Mouse (Mus musculus) adipocyte (in vitro differentiated cells): Measurements from ENCODE around the gene Gng2.

ENCODE experiments used
- DNase-seq: peaks from one replicate; pipeline ENCODE4 v3.0.0-alpha.2; 2016; ENCODE audit warnings: low spot score

The Gng2 gene

DNA sequence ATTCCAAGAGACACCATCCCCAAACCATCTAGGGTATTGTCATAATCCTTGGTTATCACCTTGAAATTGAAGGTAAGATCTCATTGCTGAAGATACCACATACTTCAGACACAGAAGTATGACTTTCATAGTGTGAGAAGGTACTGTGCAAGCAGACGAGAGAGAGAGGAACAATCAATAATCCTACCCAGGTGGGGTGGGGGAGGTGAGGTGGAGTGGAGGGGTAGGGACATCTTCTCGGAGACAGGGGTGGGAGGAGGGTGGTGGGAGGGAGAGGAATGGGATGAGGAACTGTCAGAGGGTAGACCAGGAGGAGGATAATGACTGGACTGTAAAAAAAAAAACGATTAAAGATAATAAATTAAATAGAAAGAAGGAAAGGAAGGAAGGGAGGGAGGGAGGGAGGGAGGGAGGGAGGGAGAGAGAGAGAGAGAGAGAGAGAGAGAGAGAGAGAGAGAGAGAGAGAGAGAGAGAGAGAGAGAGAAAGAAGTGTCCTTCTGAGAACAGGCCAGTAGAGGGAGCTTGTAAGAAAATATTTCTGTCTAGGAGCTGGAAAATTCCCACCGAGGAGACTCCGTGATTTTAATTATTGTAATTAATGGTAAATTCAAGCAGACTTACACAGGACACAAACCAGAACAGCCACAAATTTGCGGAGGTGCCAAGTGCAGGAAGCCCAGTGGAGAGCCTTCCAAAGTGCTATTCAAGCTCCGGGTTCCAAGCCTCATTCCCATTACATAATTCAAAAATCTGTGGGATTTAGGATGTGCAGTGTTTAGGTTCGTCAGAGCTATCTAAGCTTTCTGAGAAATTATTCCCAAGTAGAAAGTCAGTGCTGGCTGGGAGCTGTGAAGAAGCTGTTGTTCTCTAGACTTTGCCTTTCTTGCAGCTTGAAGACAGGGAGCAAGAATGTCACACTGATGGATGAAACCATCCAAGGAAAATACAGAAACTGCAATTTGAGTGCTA lies 118.3 kb downstream of the Gng2 start:
- DNase-seq = peak; percentile 10

DNA sequence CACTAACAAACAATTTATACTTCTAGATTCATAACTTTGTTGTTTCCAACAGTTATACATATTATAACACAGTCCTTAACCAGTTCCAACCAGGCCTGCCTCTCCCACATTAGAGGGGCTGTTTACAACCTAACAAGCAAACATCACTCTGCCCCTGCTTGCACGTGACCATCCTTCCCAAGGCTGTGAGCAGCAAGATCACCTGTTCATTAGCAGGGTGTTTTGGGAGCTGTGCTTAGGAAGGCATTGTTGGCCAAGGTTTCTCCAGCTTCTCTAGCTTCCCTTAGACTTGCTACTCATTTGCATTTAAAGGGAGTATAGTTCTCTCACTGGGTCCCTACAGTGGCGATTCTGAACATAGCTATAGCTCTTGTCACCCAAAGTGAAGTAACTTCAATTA lies 119.1 kb downstream of the Gng2 start:
- DNase-seq = no peak

DNA sequence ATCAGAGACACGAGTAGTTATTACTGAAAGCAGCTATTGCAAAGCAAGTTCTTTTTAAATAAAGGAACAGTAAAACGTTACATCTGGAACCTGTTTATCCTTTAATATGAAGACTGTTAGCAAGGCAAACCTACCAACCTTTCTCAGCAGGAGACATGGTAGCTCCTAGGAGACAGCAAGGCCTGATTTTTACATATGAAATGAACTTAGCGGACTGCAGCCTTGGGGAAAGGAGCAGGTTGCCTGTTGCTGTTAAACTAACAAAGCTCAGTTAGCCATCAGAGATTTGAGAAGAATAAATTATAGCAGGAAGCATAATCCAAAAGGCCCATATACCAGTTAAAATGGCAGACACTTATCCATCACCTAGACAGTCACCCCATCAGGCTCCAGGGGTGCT lies 124.0 kb downstream of the Gng2 start:
- no peak for DNase-seq

DNA sequence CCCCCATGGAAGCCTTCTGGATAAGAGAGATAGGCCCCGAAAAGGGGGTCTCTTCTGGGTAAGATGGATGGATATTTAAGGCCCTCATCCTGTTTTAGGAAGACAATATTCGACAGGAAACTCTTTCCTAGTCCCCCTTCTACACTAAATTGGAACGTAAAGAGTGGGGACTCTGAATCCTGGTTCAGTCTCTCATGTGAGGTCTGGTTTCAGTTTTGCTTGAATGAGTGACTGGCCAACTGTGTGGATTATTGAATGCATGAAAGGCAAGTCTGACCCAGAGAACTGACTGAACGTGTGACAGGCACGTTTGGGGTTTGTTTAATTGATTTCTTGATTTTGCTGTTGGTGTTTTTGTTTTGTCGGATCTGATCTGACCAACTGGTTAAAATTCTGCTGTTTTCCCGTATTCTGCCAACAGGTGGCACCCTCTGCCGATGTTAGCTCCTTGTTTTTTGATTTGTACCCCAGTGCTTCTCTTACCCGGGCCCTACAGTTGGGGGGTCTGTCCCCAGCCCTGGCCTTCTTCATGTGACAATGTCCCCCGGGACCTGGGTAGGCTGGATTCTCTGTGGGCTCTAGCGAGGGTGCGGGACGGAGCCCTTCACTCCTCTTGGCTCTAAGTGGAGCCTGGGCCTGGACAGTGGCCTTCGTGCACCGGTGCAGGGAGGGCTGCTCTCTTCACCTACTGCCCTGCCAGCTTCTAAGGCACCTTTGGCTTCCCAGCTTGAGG lies 137.7 kb downstream of the Gng2 start:
- DNase-seq = peak; percentile 75

DNA sequence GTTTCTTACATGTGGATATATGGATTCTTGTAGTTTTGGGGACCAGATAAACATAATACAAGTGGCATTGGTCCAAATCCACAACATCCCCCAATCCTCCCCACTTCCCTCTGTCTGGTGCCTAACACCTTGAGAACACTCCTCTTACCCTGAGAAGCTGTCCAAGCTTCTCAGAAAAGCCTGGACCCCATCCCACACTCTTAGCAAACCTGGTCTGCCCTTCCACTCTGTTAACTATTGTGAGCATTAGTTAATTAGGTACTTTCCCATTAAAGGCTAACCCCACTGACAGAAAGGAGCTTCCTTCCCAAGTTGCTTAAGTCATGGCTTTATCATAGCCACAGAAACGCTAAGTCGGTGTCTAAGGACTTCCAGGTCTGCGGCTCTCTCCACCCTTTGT lies 141.1 kb downstream of the Gng2 start:
- DNase-seq = no peak

DNA sequence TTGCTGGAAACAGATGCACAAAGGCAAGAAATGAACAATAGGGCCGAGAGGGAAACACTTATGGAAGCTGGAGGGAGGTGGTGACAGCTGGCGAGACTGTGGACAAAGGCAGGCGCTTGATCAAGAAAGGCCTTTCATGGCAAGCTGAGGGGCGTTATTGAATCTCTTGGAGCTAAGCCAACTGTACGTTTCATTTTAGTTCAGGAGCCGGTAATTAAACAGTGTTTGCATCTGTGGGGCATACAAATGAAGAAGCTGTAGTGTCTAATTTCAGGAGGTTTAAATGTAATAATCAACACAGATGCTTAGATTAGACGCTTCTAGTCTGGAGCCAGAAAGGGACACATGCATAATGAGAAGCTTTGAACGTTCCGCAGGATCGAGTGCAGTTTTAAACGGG lies 151.9 kb downstream of the Gng2 start:
- no peak for DNase-seq

DNA sequence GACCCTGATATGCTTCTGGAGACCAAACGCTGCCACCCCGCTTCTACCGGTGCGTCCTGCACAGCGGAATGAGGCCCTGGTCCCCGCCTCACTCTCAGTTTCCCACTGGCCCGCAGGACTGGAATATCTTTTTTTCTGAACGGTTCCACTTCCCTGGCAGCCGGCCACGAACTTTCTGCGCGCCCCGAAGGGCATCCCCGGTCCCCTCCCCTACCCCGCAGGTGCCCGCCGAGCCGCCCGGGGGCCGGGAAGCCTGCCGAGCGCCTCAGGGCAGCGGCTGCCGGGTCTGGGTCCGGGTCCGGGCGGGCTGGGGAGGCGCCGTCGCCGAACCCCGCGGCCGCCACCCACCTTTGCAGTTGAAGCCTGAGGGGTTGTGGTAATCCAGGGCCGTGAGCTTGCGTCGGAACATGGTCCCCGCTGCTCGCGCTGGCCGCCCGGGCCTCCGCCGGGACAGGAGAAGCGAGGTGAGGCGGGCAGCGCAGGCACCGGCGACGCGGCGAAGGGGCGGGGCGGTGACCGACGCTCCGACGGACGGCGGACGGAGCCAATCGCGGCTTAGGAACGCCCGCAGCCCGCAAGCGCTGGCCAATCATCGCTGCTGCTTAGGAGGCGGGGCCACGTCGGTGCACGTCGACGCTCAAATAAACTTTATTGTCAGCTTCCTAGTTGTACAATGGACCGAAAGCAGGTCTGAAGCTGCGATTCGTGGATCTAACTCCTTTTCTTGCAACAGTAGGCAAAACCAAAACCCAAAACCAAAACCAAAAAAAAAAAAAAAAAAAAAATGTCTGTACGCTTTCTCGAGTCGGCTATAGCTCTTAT lies 153.9 kb downstream of the Gng2 start, which contains the start of gene Rtraf:
Gene Rtraf, minus strand, starts transcription at position 504 of the 822 bp plus-strand sequence.
- DNase-seq = peak; percentile 88
